Mouse (Mus musculus) stomach, embryonic 16.5 days (tissue): Measurements from ENCODE around the gene Slc44a4. TPM values are rescaled to one million over a fixed set of nuclear protein-coding genes. Genes with fewer than 3 reads are reported as not detected.
A peak's percentile ranks its signal among the peaks of the same experiment; 100 is the strongest.
"Not testable (repeated sequence)": the region's sequence is repeated elsewhere in the genome, so short reads cannot be mapped to it uniquely, and the experiment has no call there.

ENCODE experiments used
- ATAC-seq: fragments of 200-750 bp; cut with Nextera tagmentation; 2 replicates; pipeline ENCODE4 v1.8.0; 2017; ENCODE audit warnings: moderate number of reproducible peaks, moderate TSS enrichment; ENCODE audit not compliant: insufficient read depth, low FRiP score
- H3K27ac ChIP-seq: fragments of 300-500 bp; sonication (generic); 2 replicates; pipeline ENCODE4 v1.5.1; 2014; ENCODE audit warnings: low read length
- H3K27me3 ChIP-seq: fragments of 300-500 bp; sonication (generic); 2 replicates; pipeline ENCODE4 v1.6.1; 2014; ENCODE audit warnings: low read length, control low read depth, mixed read lengths; ENCODE audit not compliant: control insufficient read depth, insufficient read depth
- H3K36me3 ChIP-seq: fragments of 300-500 bp; sonication (generic); 2 replicates; pipeline ENCODE4 v1.6.1; 2014; ENCODE audit warnings: low read length; ENCODE audit not compliant: control insufficient read depth, insufficient read depth
- H3K4me1 ChIP-seq: fragments of 300-500 bp; sonication (generic); 2 replicates; pipeline ENCODE4 v1.6.1; 2014; ENCODE audit warnings: low read length, control low read depth, mixed read lengths; ENCODE audit not compliant: control insufficient read depth, insufficient read depth
- H3K4me2 ChIP-seq: fragments of 300-500 bp; sonication (generic); 2 replicates; pipeline ENCODE4 v1.6.1; 2014; ENCODE audit warnings: low read depth, low read length, mixed read lengths
- H3K4me3 ChIP-seq: fragments of 300-500 bp; sonication (generic); replicated peaks from 2 replicates; pipeline ENCODE4 v1.5.1; 2014; ENCODE audit warnings: mild to moderate bottlenecking, low read length
- H3K9ac ChIP-seq: fragments of 300-500 bp; sonication (generic); 2 replicates; pipeline ENCODE4 v1.6.1; 2014; ENCODE audit warnings: low read length
- H3K9me3 ChIP-seq: fragments of 300-500 bp; sonication (generic); replicated peaks from 2 replicates; pipeline ENCODE4 v1.6.1; 2016; ENCODE audit warnings: low read length, control low read depth; ENCODE audit not compliant: control insufficient read depth
- WGBS: fragments of 180-500 bp; shearing (Covaris S2); extraction: QIAGEN DNeasy Blood & Tissue Kit; methylation state at CpG from one replicate; pipeline ENCODE4 v1.1.7; 2014; 5-methylcytosine and 5-hydroxymethylcytosine counted together
- polyA plus RNA-seq: library from polyadenylated mRNA; unstranded; fragments of >200 nt; fragmentation: Nextera tagmentation; extraction: Ambion mirVana; gene quantifications from 2 replicates; pipeline ENCODE4 v1.2.1, GENCODE M21; 2015

The Slc44a4 gene
- polyA plus RNA-seq, 1 experiment from 2014 or later = 19.3 TPM

GRCm38 (mm10) chr17:34947606-34948005, 33.3 kb downstream of the Slc44a4 start:
- no peaks in the 10 kb centered on the region for H3K9me3 ChIP-seq
- peaks cover 4% of the 10 kb centered on the region; the same call in 1 of the 2 replicates for H3K4me1 ChIP-seq
- no peak overlapping the region for H3K4me3 ChIP-seq
- H3K36me3 ChIP-seq = peaks cover 10% of the 10 kb centered on the region; the same call in 1 of the 2 replicates
- H3K4me2 ChIP-seq = no peak overlapping the region
- no peak for ATAC-seq
- H3K27ac ChIP-seq = no peak overlapping the region
- no peak overlapping the region for H3K9ac ChIP-seq
- no peaks in the 10 kb centered on the region for H3K27me3 ChIP-seq
- WGBS = 16% methylated on average over 8 of the region's 8 CpGs

GRCm38 (mm10) chr17:34948721-34949552, 34.7 kb downstream of the Slc44a4 start:
- H3K27me3 ChIP-seq, ATAC-seq, H3K4me3 ChIP-seq, H3K27ac ChIP-seq, H3K9ac ChIP-seq, H3K9me3 ChIP-seq, H3K4me1 ChIP-seq, H3K4me2 ChIP-seq: not testable (repeated sequence)
- peaks cover 10% of the 10 kb centered on the region; the same call in 1 of the 2 replicates for H3K36me3 ChIP-seq
- 53% methylated on average over 9 of the region's 9 CpGs for WGBS

GRCm38 (mm10) chr17:34949553-34949969, 35.3 kb downstream of the Slc44a4 start:
- Histone ChIP-seq H3K27ac (0 out of 2 replicates have a peak overlapping the region, but pooled peaks have one; percentile 15), H3K27me3 (no peaks in the 10 kb centered on the region), H3K4me3 (no peak overlapping the region), H3K36me3 (peaks cover 10% of the 10 kb centered on the region; the same call in 1 of the 2 replicates), H3K4me2 (no peak overlapping the region), H3K4me1 (peaks cover 4% of the 10 kb centered on the region; the same call in 1 of the 2 replicates), H3K9me3 (no peaks in the 10 kb centered on the region), H3K9ac (no peak overlapping the region)
- ATAC-seq = no peak
- WGBS = 43% methylated on average over 4 of the region's 4 CpGs

- Histone ChIP-seq H3K9me3 (no peaks in the 10 kb centered on the region), H3K27ac (peak overlapping the region; percentile 91), H3K9ac (peak overlapping the region; percentile 94), H3K27me3 (0 out of 2 replicates have a peak, but pooled peaks cover 4% of the 10 kb centered on the region), H3K4me1 (peaks cover 4% of the 10 kb centered on the region; the same call in 1 of the 2 replicates), H3K36me3 (peaks cover 10% of the 10 kb centered on the region; the same call in 1 of the 2 replicates), H3K4me2 (peak overlapping the region; percentile 70), H3K4me3 (peak overlapping the region; percentile 88)
- no peak for ATAC-seq
- WGBS = 23% methylated on average over 10 of the region's 10 CpGs
Observed at GRCm38 (mm10) chr17:34950514-34951455, 36.5 kb downstream of the Slc44a4 start.

- peak; percentile 23; the same call in 1 of the 2 replicates for ATAC-seq
- Histone ChIP-seq H3K9ac (peak overlapping the region; percentile 94), H3K27me3 (0 out of 2 replicates have a peak, but pooled peaks cover 4% of the 10 kb centered on the region), H3K27ac (peak overlapping the region; percentile 91), H3K4me1 (peaks cover 4% of the 10 kb centered on the region; the same call in 1 of the 2 replicates), H3K9me3 (no peaks in the 10 kb centered on the region), H3K36me3 (peaks cover 10% of the 10 kb centered on the region; the same call in 1 of the 2 replicates), H3K4me2 (peak overlapping the region; percentile 70), H3K4me3 (peak overlapping the region; percentile 88)
- under 1% methylated on average over 29 of the region's 29 CpGs for WGBS
Observed at GRCm38 (mm10) chr17:34951636-34952377, 37.5 kb downstream of the Slc44a4 start.

GRCm38 (mm10) chr17:34952378-34953040, 38.2 kb downstream of the Slc44a4 start:
- Histone ChIP-seq H3K36me3 (peaks cover 10% of the 10 kb centered on the region; the same call in 1 of the 2 replicates), H3K4me1 (peaks cover 4% of the 10 kb centered on the region; the same call in 1 of the 2 replicates), H3K9me3 (no peaks in the 10 kb centered on the region), H3K4me2 (peak overlapping the region; percentile 70), H3K4me3 (peak overlapping the region; percentile 88), H3K27ac (peak overlapping the region; percentile 91), H3K9ac (peak overlapping the region; percentile 94), H3K27me3 (0 out of 2 replicates have a peak, but pooled peaks cover 4% of the 10 kb centered on the region)
- WGBS = 0% methylated on average over 23 of the region's 23 CpGs
- ATAC-seq = peak; percentile 75; the same call in 1 of the 2 replicates

GRCm38 (mm10) chr17:34953258-34953657, 39.0 kb downstream of the Slc44a4 start:
- Histone ChIP-seq H3K4me1 (peaks cover 4% of the 10 kb centered on the region; the same call in 1 of the 2 replicates), H3K9ac (no peak overlapping the region), H3K27ac (no peak overlapping the region), H3K9me3 (no peaks in the 10 kb centered on the region), H3K4me2 (0 out of 2 replicates have a peak overlapping the region, but pooled peaks have one; percentile 70), H3K4me3 (no peak overlapping the region), H3K27me3 (0 out of 2 replicates have a peak, but pooled peaks cover 4% of the 10 kb centered on the region), H3K36me3 (peaks cover 10% of the 10 kb centered on the region; the same call in 1 of the 2 replicates)
- 81% methylated on average over 3 of the region's 3 CpGs for WGBS
- no peak for ATAC-seq
